In genomic region chr2:26140292-26140819, GRCm38 (mm10) we compare ENCODE assay signal across 8 mouse cellular contexts. TPM values are rescaled to one million over a fixed set of nuclear protein-coding genes. Genes with fewer than 3 reads are reported as not detected.
DNase-seq lines count a peak whose midpoint lies in the region; ATAC-seq and TF ChIP-seq lines count a peak whose summit lies in the region.

No protein-coding gene starts in this region.

- H3K36me3 ChIP-seq in kidney, embryonic 14.5 days (ENCODE audit: control insufficient read depth, insufficient read depth, low read length): peaks cover 6% of the 10 kb centered on the region
- H3K36me3 ChIP-seq in limb, embryonic 15.5 days: peaks cover 31% of the 10 kb centered on the region

- H3K27ac ChIP-seq in bone marrow macrophage, adult 2 months (ENCODE audit: insufficient read depth, low read depth, low read length): peak overlapping the region; percentile 80
- peak overlapping the region; percentile 45 for H3K27ac ChIP-seq in embryonic fibroblast, embryonic 13.5 days (ENCODE audit: insufficient read depth, low read length)
- H3K27ac ChIP-seq in kidney, embryonic 14.5 days (ENCODE audit: low read depth, low read length): peak overlapping the region; percentile 92
- H3K27ac ChIP-seq in limb, embryonic 15.5 days: peak overlapping the region; percentile 92

- WGBS in kidney, embryonic 14.5 days: under 1% methylated on average over 60 of the region's 60 CpGs
- WGBS in limb, embryonic 15.5 days: under 1% methylated on average over 59 of the region's 60 CpGs

- no peak for TF ChIP-seq CTCF in bone marrow macrophage, adult 2 months (IDR thresholded peaks at IDR 0.05; ENCODE audit: low read depth, low read length)
- no peak for TF ChIP-seq CTCF in embryonic fibroblast, embryonic 13.5 days (IDR thresholded peaks at IDR 0.05; ENCODE audit: borderline replicate concordance, insufficient read depth, low read length)

- H3K9me3 ChIP-seq in kidney, embryonic 14.5 days (ENCODE audit: control insufficient read depth, low read length): no peaks in the 10 kb centered on the region
- no peaks in the 10 kb centered on the region for H3K9me3 ChIP-seq in limb, embryonic 15.5 days

- TF ChIP-seq POLR2A in bone marrow macrophage, adult 2 months (IDR thresholded peaks at IDR 0.05; ENCODE audit: borderline replicate concordance, low read depth, low read length): no peak
- TF ChIP-seq POLR2A in embryonic fibroblast, embryonic 13.5 days (IDR thresholded peaks at IDR 0.05; ENCODE audit: low read depth, low read length): peak; percentile 91

- peak overlapping the region; percentile 89 for H3K4me3 ChIP-seq in bone marrow macrophage, adult 2 months (ENCODE audit: insufficient read depth, low read length)
- peak overlapping the region; percentile 67 for H3K4me3 ChIP-seq in embryonic fibroblast, embryonic 13.5 days (ENCODE audit: insufficient read depth, low read length)
- peak overlapping the region; percentile 74 for H3K4me3 ChIP-seq in kidney, embryonic 14.5 days (ENCODE audit: low read length)
- peak overlapping the region; percentile 90 for H3K4me3 ChIP-seq in limb, embryonic 15.5 days

- DNase-seq in A20 (ENCODE audit: low read depth, low spot score): peak; percentile 100
- peak; percentile 98 for DNase-seq in heart, adult 9 months (ENCODE audit: low spot score in 2 of 2)
- peak; percentile 95 to 97 for DNase-seq in monocyte, adult 2 months (ENCODE audit: low read depth in 1 of 2, low spot score in 2 of 2)
- DNase-seq in spleen, postnatal 36 days (ENCODE audit: low spot score in 2 of 2): peak; percentile 98 to 99

- peak overlapping the region; percentile 84 for H3K9ac ChIP-seq in kidney, embryonic 14.5 days (ENCODE audit: low read depth, low read length)
- peak overlapping the region; percentile 84 for H3K9ac ChIP-seq in limb, embryonic 15.5 days

- ATAC-seq in kidney, embryonic 14.5 days (ENCODE audit: low FRiP score, low TSS enrichment): peak; percentile 88
- ATAC-seq in limb, embryonic 15.5 days (ENCODE audit: insufficient number of reproducible peaks, low FRiP score, low TSS enrichment, low read depth): peak; percentile 85

- peaks cover 8% of the 10 kb centered on the region; the same call in 1 of the 2 replicates for H3K4me1 ChIP-seq in bone marrow macrophage, adult 2 months (ENCODE audit: control insufficient read depth, insufficient read depth, low read length)
- H3K4me1 ChIP-seq in embryonic fibroblast, embryonic 13.5 days (ENCODE audit: control insufficient read depth, insufficient read depth, low read length): peaks cover 4% of the 10 kb centered on the region; the same call in 1 of the 2 replicates
- H3K4me1 ChIP-seq in kidney, embryonic 14.5 days (ENCODE audit: control insufficient read depth, insufficient read depth, low read length): peaks cover 18% of the 10 kb centered on the region
- H3K4me1 ChIP-seq in limb, embryonic 15.5 days: peaks cover 29% of the 10 kb centered on the region

- H3K27me3 ChIP-seq in kidney, embryonic 14.5 days (ENCODE audit: control insufficient read depth, insufficient read depth, low read length): no peaks in the 10 kb centered on the region
- H3K27me3 ChIP-seq in limb, embryonic 15.5 days: no peaks in the 10 kb centered on the region

- H3K4me2 ChIP-seq in kidney, embryonic 14.5 days (replicated peaks; ENCODE audit: low read depth, low read length): peak overlapping the region; percentile 74
- peak overlapping the region; percentile 85 for H3K4me2 ChIP-seq in limb, embryonic 15.5 days

RNA-seq across cellular contexts. Expression of gene Nacc2, which starts 17.3 kb away (rescaled TPM):
- polyA plus RNA-seq in bone marrow macrophage, adult 2 months (2012; ENCODE audit: insufficient read depth, insufficient read length, missing spikeins): 17.8 and 18.0 TPM in 2 replicates
- polyA plus RNA-seq in embryonic fibroblast, embryonic 13.5 days (2011; ENCODE audit: insufficient read length, low read depth, missing spikeins): 21.1 and 23.1 TPM in 2 replicates
- 3.7 and 6.6 TPM in 2 replicates for polyA plus RNA-seq in kidney, embryonic 14.5 days (2014; fragmentation: Nextera tagmentation; extraction: Ambion mirVana)
- polyA plus RNA-seq in limb, embryonic 15.5 days (2015; fragmentation: Nextera tagmentation; extraction: Ambion mirVana): 5.5 TPM in 2 replicates

Comparison
In these comparisons a context has a peak if more than half of its experiments do, and no peak if none do; other contexts are left out.
1. Peak in every context shown above with its lines: DNase-seq, ATAC-seq, H3K4me3 ChIP-seq and H3K27ac ChIP-seq.